Mouse (Mus musculus) heart, postnatal 14 days (tissue): ENCODE results near the gene Usp7. TPM values are rescaled to one million over a fixed set of nuclear protein-coding genes. Genes with fewer than 3 reads are reported as not detected.
"Not testable (repeated sequence)": the region's sequence is repeated elsewhere in the genome, so short reads cannot be mapped to it uniquely, and the experiment has no call there.

Source experiments
- DNase-seq, 2 experiments: peaks; one replicate each; pipeline ENCODE4 v3.0.0; 2021 to 2022
- intact Hi-C: fragments of 180-260 bp; cut with DNase I; formaldehyde crosslinking; loops from one replicate; pipeline ENCODE4 v1.15.1; 2025
- total RNA-seq, 2 experiments: library from RNA; stranded (reverse); gene quantifications; 2 replicates each; pipeline ENCODE4 v1.2.3; 2021

The Usp7 gene
- total RNA-seq, 2 experiments from 2014 or later, result 61.9 to 65.0 TPM

DNA sequence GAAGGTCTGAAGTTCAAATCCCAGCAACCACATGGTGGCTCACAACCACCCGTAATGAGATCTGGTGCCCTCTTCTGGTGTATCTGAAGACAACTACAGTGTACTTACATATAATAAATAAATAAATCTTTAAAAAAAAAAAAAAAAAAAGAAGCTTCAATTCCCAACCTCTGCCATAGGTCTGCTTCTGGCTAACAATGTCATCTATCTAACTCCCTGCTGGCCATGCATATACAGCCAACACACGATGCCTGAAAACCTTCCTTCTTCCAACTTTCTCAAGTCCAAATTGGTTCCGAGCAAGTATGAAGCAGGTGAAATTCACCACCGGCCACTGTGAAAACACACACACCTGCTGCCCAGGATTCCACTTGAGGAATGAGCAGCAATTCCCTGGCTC lies 59.7 kb downstream of the Usp7 start:
- intact Hi-C loops, result loop anchor here (5.0 kb wide), 1 partner anchor 1815 kb away; the partner anchor contains the start of gene Clec16a
- not testable (repeated sequence) for DNase-seq

DNA sequence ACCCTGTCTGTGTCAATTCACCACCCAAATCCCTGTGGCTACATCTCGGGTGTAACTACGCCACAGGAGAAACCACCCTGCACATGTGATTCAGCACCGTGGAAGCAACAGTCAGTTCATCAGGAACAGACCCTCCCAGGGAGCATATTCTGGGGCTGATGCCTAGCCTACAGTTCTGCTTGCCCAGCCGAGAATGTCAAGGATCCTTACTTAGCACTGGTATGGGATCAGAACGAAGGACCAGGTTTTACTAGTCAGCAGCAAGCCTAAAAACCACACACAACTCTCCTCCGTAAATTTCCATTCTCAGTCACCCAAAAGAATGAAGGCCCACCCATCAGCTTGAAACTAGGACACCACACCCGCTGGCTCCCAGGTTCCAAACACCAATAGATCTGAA lies 60.5 kb downstream of the Usp7 start:
- DNase-seq, result no peak
- intact Hi-C loops, result loop anchor here (5.0 kb wide), 1 partner anchor 1816 kb away; the partner anchor contains the start of gene Clec16a

DNA sequence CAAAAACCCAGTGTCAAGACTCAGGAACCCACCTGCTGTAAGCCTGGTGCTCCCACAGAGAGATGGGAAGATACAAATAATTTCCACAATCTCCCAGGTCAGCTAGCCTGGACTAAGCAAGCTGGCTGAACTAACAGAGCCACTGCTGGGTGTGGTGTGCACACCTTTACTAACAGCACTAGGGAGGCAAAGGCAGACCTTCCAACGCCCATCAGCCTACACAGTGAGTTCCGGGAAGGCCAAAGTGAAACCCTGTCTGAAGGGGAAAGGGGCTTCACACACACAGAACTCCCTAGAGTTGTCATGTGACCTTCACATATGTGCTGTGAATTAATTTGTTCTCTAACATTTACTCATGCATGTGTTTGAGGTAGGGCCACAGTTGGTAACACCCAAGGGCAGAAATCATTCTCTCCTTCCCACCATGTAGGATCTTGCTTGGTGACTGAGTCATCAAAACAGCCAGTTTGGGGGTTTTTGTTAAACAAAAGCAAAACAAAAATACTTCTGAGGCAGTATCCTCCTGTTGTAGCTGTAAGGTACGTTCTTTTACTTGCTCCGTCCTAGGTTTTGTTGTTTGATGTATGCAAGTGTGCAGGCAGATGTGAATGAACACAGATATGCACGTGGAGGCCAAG lies 63.9 kb downstream of the Usp7 start:
- intact Hi-C loops, result no loop called here
- no peak for DNase-seq

DNA sequence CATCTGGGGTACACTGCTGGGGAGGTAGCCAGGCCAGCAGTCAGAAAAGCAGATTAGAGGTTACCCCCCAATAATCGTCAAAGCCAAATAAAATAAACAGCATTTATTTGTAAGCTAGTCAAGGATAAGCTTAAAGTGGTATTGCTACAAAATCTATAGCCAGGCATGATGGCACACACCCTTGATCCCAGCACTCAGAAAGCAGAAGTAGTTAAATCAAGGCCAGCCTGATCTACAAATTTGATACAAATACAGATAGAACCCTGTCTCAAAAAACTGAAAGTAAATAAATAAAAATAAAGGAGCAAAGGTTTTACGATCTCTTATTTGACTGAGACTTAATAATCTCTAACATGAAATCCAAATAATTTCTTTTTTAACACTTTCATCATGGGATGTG lies 66.3 kb downstream of the Usp7 start:
- intact Hi-C loops, result no loop called here
- no peak for DNase-seq

DNA sequence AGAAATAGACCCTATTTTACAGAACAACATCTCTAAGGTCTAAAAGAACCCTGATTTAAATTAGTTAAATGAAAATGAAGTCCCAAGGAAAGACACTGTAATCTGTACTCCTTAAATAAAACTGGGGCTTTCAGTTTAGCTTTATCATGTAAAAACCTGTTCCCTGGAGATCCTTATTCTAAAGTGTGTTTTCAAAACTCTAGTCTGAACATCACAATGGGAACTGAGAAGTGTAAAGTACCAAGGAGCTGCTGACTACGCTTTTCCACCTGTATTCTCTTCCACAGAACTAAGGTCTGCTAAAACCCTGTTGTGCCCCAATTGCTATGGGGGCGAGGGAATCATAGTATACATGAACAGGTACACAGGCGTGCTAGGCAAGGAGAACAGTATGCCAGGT lies 68.1 kb downstream of the Usp7 start:
- intact Hi-C loops, result no loop called here
- DNase-seq, result no peak

DNA sequence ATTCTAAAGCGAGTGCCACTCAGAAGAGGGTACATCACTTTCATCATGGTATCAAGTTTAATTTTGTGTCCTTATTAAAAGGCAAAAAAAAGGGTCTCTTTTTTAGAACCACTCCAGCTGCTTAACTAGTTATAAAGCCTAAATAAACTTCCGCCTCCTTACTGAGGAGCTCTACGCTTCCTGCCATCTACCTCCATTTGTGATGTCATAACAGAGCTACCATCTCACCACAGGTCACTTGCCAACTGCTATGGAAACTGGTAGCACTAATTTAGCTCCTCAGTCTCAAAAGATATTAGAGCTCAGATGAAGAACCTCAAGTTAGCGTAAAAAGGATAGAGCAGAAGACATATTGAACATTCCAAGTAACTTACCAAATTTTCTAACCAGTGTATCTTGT lies 71.7 kb downstream of the Usp7 start:
- no peak for DNase-seq
- intact Hi-C loops, result no loop called here

DNA sequence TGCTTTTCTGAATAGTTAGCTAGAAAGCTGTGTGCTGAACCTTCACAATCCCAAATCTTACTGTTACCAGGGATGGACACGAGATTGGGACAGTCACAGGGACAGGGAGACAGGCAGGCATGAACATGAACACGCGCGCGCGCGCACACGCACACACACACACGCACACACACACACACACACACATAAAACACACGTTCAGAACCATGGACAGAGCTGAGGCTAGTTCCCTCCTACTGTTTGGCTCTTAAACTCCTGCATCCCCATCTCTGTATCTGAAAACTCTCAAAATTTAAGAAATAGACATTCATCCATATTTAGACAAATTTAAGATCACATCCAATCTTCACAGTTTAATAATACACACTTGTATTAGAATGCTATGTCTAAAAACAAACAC lies 74.4 kb downstream of the Usp7 start:
- intact Hi-C loops, result no loop called here

DNA sequence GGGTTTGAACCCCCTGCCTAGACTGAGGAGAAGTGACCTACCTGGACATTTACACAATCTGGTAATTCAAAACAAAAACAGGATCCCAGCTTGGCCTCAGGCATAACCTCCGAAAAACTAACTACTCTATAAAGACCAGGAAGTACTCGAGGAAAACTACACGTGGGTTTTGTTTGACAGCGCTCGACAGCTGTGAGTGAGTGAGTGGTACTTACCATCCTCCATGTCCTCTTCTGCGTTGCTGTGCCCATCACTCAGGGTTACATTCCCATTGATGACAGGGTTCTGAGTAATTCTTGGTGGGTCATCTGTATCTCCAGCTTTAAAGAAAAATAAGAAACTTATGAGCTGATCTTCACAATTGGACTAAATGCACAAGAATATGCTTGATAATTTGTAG lies 75.8 kb downstream of the Usp7 start:
- intact Hi-C loops, result no loop called here
- no peak for DNase-seq

More for the DNA sequence above, 74.4 kb downstream of the Usp7 start:
- DNase-seq, result no peak

DNA sequence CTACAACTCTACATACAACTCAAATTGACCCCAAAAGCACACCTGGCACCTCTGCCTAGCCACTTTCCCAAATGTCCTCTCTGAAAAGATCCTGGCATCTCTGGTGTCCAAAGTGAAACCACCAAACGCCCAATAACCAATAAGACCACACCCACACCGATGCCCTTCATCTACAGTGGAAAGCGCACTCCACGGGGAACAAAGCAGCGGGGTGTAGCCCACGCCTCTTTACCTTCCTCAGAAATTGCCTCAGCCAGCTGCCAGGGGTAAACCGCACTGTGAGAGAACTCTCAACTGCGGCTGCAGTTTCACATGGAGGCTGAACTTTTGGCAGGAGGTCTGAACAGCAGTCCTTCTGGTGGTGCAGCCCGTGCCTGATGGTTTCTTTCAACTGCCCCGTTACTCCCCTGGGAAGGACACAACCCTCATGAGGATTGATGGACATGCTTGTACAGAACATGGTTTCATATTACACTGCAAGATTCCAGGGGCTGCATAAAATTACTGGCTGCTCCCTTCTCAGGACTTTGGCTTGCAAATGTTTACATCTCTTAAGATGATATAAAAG lies 76.5 kb downstream of the Usp7 start:
- intact Hi-C loops, result no loop called here
- peak; percentile 23 to 45 for DNase-seq

DNA sequence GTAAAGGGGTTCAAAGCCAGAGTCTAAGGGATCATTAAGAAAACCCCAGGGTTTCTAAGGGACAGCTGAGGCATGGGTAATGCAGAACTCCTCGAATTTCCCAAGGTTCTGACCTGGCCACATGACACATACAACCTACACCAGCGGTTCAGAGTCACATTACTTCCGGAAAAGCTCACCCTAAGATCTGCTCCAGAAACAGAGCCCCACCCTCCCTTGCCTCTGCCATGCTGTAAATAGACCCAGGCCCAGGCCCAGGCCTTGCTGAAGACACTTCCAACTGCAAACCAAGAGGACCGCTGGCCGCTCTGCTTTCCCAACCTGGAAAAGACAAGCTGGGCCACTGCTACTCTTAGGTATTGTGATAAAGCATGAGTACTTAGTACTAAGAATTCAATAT lies 77.3 kb downstream of the Usp7 start:
- intact Hi-C loops, result no loop called here
- no peak for DNase-seq

DNA sequence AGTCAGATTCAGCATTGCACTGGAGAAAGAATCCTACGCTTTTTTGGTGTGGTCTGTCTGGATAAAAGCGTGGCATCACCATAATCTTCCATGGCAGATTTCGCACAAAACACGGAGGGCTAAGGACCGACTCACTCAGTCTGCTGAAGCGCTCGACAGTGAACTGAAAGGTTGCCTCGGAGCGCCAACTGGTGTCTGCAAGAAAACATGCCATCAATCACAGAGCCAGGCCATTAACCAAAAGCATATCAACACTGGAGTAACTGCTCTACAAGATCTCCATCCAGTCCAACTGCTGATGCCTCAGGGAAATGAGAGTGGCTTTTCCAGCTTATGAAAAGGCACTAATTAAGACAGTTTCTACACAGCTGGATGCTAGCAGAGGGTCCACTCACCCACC lies 80.1 kb downstream of the Usp7 start:
- intact Hi-C loops, result no loop called here

DNA sequence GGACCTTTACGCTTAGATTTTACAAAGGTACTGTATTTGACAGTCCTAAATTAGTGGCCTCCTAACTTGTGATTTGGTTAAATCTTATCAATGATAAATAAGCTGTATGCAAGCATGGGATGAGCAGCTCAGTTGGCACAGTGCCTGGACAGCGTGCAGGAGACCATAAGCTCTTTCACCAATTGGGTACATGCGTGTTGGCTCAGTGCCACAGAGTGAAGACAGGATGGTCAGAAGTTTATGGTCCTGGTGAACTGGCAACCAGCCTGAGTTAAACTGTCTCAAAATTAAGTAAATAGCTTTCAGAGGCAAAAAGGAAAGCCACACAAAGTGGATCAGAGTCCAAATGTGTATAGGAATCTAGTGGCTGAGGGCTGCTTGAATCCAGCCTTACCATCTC lies 91.5 kb downstream of the Usp7 start:
- DNase-seq, result no peak
- intact Hi-C loops, result loop anchor here (5.0 kb wide), 1 partner anchor 37 kb away; no protein-coding TSS in a partner anchor

More for the DNA sequence above, 80.1 kb downstream of the Usp7 start:
- DNase-seq, result no peak

DNA sequence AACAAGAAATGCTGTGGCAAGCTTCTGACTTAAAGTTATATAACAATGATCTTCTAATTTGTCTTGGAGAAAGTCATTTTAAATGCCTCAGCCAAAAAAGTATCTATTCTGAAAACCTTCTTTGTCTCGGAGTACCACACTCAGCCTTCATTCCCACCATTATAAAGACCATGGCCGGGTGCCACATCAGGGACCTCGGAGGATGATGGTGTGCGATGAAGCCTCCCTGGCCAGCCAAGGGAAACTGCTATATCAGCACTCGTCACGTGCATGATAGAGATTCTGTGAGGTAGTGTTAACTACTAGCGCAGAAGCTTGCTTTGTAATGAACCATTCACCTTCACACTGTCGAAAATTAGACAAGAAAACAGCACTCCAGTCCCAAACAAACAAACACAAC lies 92.6 kb downstream of the Usp7 start:
- no peak for DNase-seq
- intact Hi-C loops, result no loop called here

DNA sequence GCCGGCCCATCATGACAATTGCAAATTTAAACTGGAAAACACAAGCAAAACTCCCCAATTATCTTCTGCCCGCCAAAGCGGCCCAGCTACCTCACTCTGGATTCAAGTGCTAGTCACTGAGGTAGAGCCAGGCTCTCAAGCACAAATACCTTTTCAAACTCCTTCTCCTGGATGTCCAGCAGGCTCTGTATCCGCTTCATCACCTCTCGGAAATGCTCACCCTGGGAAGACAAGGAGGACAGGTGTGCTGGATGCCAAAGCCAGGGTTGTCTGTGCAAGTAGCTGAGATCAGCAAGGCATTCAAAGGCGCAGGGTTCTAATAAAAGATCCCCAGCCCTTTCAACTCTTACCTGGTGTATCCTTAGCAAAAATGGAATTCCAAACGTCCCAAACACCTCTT lies 100.9 kb downstream of the Usp7 start:
- DNase-seq, result no peak
- intact Hi-C loops, result no loop called here

DNA sequence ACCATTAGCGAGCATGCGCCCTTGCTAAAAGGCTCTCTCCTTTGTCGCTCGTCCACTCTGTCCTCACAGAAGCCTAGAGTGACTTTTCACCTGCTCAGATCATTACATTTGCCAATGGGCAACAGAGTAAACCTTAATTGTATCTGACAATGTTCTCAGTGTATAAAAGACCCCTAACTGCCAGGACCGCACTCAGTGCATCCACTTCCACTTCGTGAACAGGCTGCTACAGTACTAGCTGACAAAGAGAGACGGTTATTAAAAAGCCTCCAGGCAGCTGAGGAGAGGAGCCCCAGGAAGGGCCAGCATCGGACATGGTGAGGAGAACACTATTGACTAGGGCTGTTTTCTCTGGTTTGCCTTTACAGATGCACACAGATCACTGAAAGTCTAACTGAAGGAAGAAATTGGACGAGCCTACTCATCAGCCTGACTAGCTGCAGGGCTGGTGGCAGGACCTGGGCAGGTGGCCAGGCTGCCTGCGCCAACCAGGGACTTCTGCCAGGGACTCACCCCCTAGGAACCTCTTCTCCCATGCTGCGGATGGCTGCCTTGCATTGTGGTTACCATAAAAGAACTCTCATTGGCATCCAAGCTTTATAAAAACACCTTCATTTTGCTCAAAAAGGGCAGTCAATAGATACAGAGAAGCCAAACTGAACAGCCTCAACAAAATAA lies 102.0 kb downstream of the Usp7 start:
- intact Hi-C loops, result loop anchor here (5.0 kb wide), 1 partner anchor 47 kb away; no protein-coding TSS in a partner anchor
- peak; percentile 56 to 72 for DNase-seq

DNA sequence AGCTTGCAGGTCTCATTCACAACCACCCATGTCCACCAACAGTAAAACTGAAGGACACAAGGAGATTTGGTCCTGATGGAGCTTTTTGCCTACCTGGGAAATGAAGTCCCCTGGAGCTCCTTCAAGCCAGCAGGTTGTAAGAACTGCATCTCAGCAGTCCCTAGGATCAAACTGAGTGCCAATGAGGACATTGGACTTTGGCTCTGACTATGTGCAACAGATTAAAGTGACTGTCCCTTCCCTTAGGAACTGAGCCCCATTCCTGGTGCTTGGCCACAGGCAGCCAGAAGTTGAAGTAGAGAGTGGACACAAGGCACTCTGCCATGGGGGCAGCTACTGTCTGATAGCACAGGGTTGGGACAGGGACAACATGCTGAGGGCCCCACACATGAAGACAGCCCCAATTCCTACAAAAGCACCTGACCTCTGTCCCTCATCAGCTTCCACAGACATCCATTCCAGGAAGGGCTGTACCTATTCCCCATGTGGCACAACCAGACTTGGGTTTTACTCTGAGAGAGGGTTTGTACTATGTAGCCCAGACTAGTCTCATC lies 104.5 kb downstream of the Usp7 start:
- no peak for DNase-seq
- intact Hi-C loops, result loop anchor here (2.0 to 5.0 kb wide), 2 partner anchors 50 to 181 kb away; no protein-coding TSS in a partner anchor

DNA sequence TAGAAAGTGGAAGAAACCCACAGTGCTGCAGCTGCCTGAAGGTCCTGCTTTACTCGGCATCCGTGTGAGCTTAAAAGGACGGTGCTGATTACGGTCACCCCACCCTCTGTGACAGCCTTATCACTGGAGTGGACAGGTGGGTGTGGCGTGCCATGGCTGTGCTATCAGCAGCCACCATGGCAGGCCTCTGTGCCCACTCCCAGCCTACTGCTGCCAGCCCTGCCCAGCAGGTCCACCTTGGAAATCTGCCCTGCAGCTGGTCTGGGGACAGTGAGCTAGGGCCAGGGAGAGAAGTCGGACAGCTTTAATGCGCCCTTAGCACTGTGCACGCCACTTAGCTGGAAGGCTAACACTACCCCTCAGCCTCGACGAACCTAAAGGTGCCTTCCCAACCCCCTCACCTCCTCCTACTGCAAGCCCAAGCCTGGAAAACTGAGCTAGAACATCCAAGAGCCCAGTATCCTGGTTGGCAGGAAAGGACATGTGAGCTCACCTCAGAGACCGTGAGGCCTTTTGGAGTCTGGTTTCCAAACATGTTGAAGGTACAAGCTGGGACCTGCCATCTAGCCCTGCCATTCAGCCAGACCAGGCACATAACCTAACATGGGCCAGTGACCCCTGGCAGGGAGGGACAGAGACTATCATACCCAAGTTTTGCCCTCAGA lies 105.1 kb downstream of the Usp7 start:
- no peak for DNase-seq

DNA sequence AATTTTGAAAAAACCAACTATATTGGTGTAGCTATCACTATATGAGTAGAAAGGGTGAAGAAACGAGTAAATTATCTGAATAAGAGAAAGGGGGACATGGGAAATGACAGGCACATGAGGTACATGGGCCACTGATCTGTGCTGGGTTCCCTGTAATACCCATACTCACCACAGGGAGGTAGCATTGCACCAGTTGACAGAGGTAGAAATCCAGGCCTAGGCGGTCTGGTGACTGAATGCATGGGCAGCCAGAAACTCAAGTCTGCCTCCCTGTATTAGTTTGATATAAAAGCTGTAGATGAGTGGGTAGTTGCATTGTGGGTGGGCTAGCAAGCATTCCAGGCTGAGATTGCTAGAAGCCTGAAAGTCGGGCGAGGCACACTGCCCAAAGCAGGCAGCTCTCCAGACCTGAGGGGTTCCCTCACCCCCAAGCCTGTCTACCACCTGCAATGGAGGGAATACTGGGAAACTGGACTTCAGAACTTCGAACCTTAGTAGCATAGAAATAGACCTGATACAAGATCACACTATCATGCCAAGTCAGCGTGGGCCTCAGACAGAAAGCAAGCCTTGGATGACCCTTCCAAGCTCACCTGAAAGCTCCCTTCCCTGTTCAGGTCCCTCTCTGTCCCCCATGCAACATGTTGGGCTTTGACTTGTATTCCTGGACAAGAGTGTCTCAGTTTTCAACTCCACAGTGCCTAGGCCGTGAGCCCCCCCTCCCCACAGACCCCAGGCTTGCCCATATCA lies 105.8 kb downstream of the Usp7 start:
- peak; percentile 76 to 86 for DNase-seq
- intact Hi-C loops, result loop anchor here (1.0 to 5.0 kb wide), 3 partner anchors 51 to 183 kb away; no protein-coding TSS in a partner anchor

More for the DNA sequence above, 105.1 kb downstream of the Usp7 start:
- intact Hi-C loops, result loop anchor here (1.0 to 5.0 kb wide), 3 partner anchors 50 to 182 kb away; no protein-coding TSS in a partner anchor

DNA sequence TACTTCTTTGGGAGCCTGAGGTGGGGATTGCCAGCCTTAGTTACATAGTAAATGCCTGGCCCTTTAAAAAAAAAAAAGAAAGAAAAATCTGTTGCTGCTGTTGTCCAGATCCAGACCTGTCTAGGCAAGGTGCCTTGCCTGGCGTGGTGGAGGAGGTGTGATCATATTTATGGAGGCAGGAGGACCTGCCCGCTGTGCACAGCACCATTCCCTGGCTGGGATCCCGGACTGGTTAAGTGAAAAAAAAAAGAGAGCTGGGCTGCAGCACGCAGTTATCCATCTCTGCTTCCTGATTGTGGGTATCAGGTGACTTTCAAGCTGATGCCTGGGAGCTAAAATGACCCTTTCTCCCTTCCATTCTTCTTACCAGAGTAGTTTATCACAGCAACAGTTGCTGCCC lies 107.0 kb downstream of the Usp7 start:
- intact Hi-C loops, result loop anchor here (5.0 kb wide), 1 partner anchor 52 kb away; no protein-coding TSS in a partner anchor
- no peak for DNase-seq

DNA sequence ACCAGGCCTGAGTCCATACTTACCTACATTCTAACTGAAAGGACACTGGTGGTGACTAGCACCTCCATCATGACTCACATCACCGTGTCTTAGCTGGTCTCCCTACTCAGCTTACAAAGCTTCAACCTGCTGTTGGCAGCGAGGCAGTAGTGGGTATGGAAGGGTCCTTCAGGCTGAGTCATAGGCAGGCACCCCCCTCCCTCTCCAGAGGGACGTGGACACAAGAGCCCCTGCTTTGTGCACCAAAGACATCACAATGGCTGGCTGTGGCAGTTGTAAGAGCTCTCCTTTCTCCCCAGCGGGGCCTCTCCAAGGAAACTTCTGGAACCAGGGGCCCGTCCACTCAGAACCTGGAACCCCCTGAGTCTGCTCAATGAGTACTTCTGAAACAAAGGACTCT lies 111.6 kb downstream of the Usp7 start, which contains the start of gene Gm5767:
Gene Gm5767, plus strand, starts transcription at position 301 of the 400 bp plus-strand sequence.
- DNase-seq, result no peak
- intact Hi-C loops, result no loop called here
